Mouse (Mus musculus) brain, embryonic 14.5 days (tissue): Measurements from ENCODE around the gene Mxra8.

Experiments used
- CTCF ChIP-seq: fragments of 200-500 bp; IDR thresholded peaks from 2 replicates; pipeline ENCODE4 v1.5.1; 2012; ENCODE audit warnings: inconsistent platforms, mild to moderate bottlenecking, moderate library complexity, borderline replicate concordance; ENCODE audit not compliant: insufficient read depth, insufficient read length; ENCODE audit errors: extremely low read depth
- POLR2A ChIP-seq: fragments of 200-500 bp; IDR thresholded peaks from 2 replicates; pipeline ENCODE4 v1.6.1; 2012; ENCODE audit warnings: mild to moderate bottlenecking, inconsistent platforms, borderline replicate concordance; ENCODE audit not compliant: poor library complexity, insufficient read depth, insufficient read length, severe bottlenecking; ENCODE audit errors: extremely low read depth

DNA sequence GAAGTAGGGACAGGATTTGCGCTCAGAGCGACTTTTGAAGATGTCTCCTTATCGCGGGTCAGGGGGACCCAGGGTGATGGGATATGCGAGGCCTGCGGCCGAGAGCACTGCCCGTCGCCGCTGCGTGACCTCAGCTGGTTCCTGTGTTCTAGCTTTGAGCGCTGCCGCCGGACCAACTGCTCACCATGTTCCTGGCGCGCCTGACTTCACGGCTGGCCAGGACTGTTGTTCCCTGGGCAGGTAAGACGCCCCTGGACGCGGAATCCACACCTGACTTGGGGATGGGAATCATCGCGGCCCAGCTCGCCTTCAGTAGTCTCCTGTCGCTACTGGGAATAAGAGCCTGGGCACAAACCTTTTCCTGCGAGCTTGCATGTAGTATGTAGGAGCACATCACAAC, 7.6 kb upstream of the Mxra8 start:
- TF ChIP-seq CTCF: no peak
- no peak for TF ChIP-seq POLR2A
